Mouse (Mus musculus) liver, adult 2 months (tissue): ENCODE data around the gene Arhgap35. TPM values are rescaled to one million over a fixed set of nuclear protein-coding genes. Genes with fewer than 3 reads are reported as not detected.

Experiments
- DNase-seq: peaks from one replicate; pipeline ENCODE4 v3.0.0-alpha.2; 2011; ENCODE audit warnings: low read depth, low spot score; ENCODE audit errors: extremely low read depth
- H3K27ac ChIP-seq: fragments of 200-500 bp; replicated peaks from 2 replicates; pipeline ENCODE4 v1.5.1; 2012; ENCODE audit warnings: low read depth, mild to moderate bottlenecking, control low read depth, inconsistent platforms, low read length; ENCODE audit not compliant: insufficient read depth
- H3K27me3 ChIP-seq: fragments of 200-500 bp; 2 replicates; pipeline ENCODE4 v1.6.1; 2012; ENCODE audit warnings: mild to moderate bottlenecking, moderate library complexity, low read length, inconsistent platforms; ENCODE audit not compliant: control insufficient read depth, insufficient read depth
- H3K36me3 ChIP-seq: fragments of 200-500 bp; 2 replicates; pipeline ENCODE4 v1.6.1; 2012; ENCODE audit warnings: low read length, inconsistent platforms; ENCODE audit not compliant: control insufficient read depth, insufficient read depth
- H3K4me1 ChIP-seq: fragments of 200-500 bp; 2 replicates; pipeline ENCODE4 v1.6.1; 2011; ENCODE audit warnings: low read length; ENCODE audit not compliant: control insufficient read depth, insufficient read depth
- H3K4me3 ChIP-seq: fragments of 200-500 bp; 2 replicates; pipeline ENCODE4 v1.5.1; 2011; ENCODE audit warnings: low read depth, mild to moderate bottlenecking, control low read depth, low read length, moderate library complexity; ENCODE audit not compliant: insufficient read depth
- H3K79me2 ChIP-seq: fragments of 200-500 bp; 2 replicates; pipeline ENCODE4 v1.6.1; 2012; ENCODE audit warnings: inconsistent platforms, mild to moderate bottlenecking, low read length, moderate library complexity; ENCODE audit not compliant: control insufficient read depth, insufficient read depth
- H3K9ac ChIP-seq: fragments of 200-500 bp; 2 replicates; pipeline ENCODE4 v1.6.1; 2012; ENCODE audit warnings: low read depth, mild to moderate bottlenecking, control low read depth, inconsistent platforms, low read length
- CTCF ChIP-seq: fragments of 200-500 bp; IDR thresholded peaks from 2 replicates; pipeline ENCODE4 v1.5.1; 2011; ENCODE audit warnings: low read depth, low read length, control low read depth
- POLR2A ChIP-seq: fragments of 200-500 bp; IDR thresholded peaks from 2 replicates; pipeline ENCODE4 v1.6.1; 2011; ENCODE audit warnings: low read length, control low read depth; ENCODE audit not compliant: insufficient read depth; ENCODE audit errors: extremely low read depth
- WGBS: fragments of 180-500 bp; shearing (Covaris S2); methylation state at CpG from one replicate; pipeline ENCODE4 v1.1.7; 2018; 5-methylcytosine and 5-hydroxymethylcytosine counted together
- polyA plus RNA-seq: library from polyadenylated mRNA; depleted of rRNA; stranded (reverse); fragments of >200 nt; gene quantifications from 2 replicates; pipeline ENCODE4 v1.2.3, GENCODE M21; 2012
- total RNA-seq: library from RNA; depleted of rRNA; stranded (reverse); fragments of >200 nt; gene quantifications from 2 replicates; pipeline ENCODE4 v1.2.3, GENCODE M21; 2014

Gene Arhgap35
- total and polyA plus RNA-seq, 2 experiments: 22.2 to 30.4 TPM

DNA sequence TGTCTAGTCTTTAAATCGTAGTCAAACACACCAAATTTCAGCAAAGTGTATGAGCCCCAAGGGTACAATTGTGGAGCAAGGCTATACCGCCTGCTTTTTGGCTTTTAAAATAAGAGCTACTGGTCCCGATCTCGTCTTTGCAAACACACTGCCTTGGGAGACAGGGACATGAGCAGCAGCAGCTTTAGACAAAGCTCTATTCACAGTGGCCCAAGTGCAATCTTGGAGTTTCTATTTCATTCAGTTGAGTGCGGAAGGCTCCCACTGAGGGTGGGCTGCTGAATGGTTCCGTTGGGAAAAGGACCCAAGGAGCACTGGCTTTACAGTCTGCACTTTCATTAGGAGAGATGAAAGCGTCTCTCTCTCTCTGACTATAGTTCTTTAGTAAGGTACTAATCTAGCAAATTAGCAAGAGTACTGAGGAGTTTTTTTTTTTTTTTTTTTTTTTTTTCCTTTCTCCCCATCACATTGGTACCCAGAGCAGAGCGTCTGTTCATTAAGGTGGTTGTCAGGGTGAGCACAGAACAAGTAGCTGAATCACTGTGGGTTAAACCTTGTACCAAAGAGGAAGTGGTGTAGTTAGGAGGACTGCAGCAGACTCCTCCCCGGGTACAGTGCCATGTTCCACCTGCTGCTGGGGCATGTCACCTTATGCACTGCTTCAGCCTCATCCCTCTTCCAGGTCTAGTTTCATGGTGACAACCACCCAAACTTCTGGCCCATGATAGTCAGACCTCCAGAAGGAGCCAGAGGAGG is 56.8 kb downstream of the Arhgap35 start:
- H3K4me3 ChIP-seq: no peak overlapping the region
- H3K4me1 ChIP-seq: no peaks in the 10 kb centered on the region
- 94% methylated on average over 9 of the region's 9 CpGs for WGBS
- TF ChIP-seq CTCF (no peak), POLR2A (no peak)
- no peak for DNase-seq
- peaks cover 39% of the 10 kb centered on the region; the same call in 1 of the 2 replicates for H3K79me2 ChIP-seq
- no peaks in the 10 kb centered on the region for H3K27me3 ChIP-seq
- H3K27ac ChIP-seq: no peak overlapping the region
- H3K36me3 ChIP-seq: peaks cover 16% of the 10 kb centered on the region
- no peak overlapping the region for H3K9ac ChIP-seq

DNA sequence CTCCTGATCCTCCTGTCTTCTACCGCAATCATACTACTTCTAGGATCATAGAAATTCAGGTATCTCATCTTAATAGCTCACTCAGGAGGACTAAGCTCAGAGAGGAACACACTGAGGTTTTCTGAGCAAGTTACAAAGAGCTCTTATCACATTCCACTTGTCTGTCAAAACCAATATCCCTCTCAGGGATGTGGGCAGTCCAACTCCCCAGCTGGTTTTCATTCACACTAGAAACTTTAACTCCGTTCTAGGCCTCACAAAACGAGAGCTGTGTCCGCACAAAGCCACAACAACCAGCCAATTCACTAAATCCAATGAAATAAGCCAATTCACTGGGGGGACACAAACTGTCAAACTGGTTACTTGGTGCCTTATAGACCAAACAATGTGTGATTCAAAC is 57.5 kb downstream of the Arhgap35 start:
- no peaks in the 10 kb centered on the region for H3K27me3 ChIP-seq
- H3K4me3 ChIP-seq: no peak overlapping the region
- H3K27ac ChIP-seq: no peak overlapping the region
- no peak for TF ChIP-seq CTCF
- no peak for TF ChIP-seq POLR2A
- WGBS: 96% methylated on average over 4 of the region's 4 CpGs
- H3K4me1 ChIP-seq: no peaks in the 10 kb centered on the region
- peaks cover 8% of the 10 kb centered on the region for H3K36me3 ChIP-seq
- no peak overlapping the region for H3K9ac ChIP-seq
- peaks cover 42% of the 10 kb centered on the region; the same call in 1 of the 2 replicates for H3K79me2 ChIP-seq
- DNase-seq: no peak

DNA sequence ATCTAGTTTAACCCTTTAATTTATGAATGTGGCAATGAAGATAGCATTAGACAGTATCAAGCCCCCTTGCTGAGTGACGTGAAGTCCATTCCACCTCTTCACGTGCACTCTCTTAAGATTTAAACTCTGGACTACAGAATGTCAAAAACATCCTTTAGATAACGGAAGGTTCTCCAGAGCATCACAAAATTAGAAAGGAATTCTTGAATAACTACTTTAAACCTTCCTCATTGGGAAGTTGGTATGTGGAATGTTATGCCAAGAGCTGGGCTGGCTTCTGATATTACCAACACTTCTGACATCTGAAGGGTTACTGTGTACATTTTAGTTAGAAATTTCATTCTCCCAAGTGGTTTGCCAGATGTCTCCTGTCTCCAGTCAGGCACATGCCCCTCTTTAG is 60.6 kb downstream of the Arhgap35 start:
- no peaks in the 10 kb centered on the region; the same call in 1 of the 2 replicates for H3K4me1 ChIP-seq
- H3K4me3 ChIP-seq: no peak overlapping the region
- H3K36me3 ChIP-seq: peaks cover 4% of the 10 kb centered on the region
- H3K9ac ChIP-seq: no peak overlapping the region
- peaks cover 38% of the 10 kb centered on the region; the same call in 1 of the 2 replicates for H3K79me2 ChIP-seq
- H3K27me3 ChIP-seq: no peaks in the 10 kb centered on the region
- DNase-seq: no peak
- H3K27ac ChIP-seq: no peak overlapping the region
- TF ChIP-seq CTCF (no peak), POLR2A (no peak)
- 92% methylated on average over 3 of the region's 3 CpGs for WGBS

DNA sequence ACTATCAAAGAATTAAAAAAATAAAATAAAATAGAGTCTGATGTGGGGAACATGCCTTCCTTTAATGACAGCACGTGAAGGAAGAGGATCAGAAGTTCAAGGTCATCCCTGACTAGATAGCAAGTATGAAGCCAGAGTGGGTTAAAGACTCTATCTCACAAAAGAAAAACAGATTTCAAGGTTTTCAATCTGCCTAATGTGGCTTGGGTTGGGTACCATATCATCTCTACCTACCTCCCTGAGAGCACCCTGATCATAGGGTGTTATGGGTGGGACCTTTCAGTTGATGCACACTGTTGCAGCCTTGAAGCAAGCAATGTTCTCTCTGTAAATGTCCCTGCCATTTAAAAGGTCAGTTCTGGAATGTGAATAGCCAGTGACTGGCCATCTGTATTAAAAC is 63.2 kb downstream of the Arhgap35 start:
- WGBS: 27% methylated on average over 1 of the region's 1 CpGs
- Histone ChIP-seq H3K4me3 (no peak overlapping the region), H3K79me2 (peaks cover 26% of the 10 kb centered on the region; the same call in 1 of the 2 replicates), H3K9ac (no peak overlapping the region), H3K36me3 (peaks cover 13% of the 10 kb centered on the region), H3K27ac (no peak overlapping the region), H3K4me1 (no peaks in the 10 kb centered on the region; the same call in 1 of the 2 replicates), H3K27me3 (no peaks in the 10 kb centered on the region)
- TF ChIP-seq POLR2A (no peak), CTCF (no peak)
- DNase-seq: no peak

DNA sequence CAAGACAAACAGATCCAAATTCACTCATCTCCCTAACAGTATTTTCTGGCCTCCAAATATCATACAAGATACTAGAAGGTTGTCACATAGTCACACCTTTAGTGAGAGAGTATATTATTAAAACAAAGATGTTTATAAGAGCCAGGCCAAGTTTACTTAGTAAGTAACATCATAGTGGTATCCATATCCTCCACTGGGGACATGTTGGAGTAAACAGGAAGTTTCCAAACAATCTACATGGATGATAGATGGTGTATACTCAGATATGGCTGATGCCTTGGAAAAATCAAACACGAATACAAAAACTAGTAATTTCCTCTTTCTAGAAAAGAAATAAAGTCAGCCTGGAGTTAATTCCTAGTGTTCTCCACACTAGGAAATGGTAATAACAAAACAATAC is 65.5 kb downstream of the Arhgap35 start:
- no peak for DNase-seq
- Histone ChIP-seq H3K36me3 (peaks cover 17% of the 10 kb centered on the region), H3K4me3 (no peak overlapping the region), H3K9ac (no peak overlapping the region), H3K27me3 (no peaks in the 10 kb centered on the region), H3K79me2 (peaks cover 12% of the 10 kb centered on the region; the same call in 1 of the 2 replicates), H3K4me1 (no peaks in the 10 kb centered on the region; the same call in 1 of the 2 replicates), H3K27ac (no peak overlapping the region)
- whole genome bisulfite sequencing: 74% methylated on average over 1 of the region's 1 CpGs
- TF ChIP-seq POLR2A (no peak), CTCF (no peak)

DNA sequence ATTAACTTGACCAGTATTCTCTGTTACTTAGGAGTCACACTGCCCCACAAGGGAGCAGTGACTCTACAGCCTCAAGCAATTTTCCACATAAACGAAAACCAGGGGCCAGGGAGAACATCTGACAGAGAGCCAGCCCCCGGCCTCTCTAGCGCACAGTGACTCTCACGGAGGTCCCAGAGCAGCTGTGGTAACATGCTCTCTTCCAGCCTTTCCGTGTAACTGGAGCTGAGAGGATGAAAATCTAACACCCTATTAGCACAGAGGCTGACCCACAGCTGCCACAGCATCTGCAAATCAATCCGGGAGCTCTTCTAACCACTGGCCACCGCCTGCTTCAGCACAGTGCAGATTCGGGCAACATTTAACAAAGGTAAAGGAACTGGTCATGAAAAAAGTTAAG is 70.0 kb downstream of the Arhgap35 start:
- no peak overlapping the region for H3K27ac ChIP-seq
- no peak for DNase-seq

More for the DNA sequence above, 70.0 kb downstream of the Arhgap35 start:
- TF ChIP-seq CTCF (no peak), POLR2A (no peak)
- Histone ChIP-seq H3K4me3 (no peak overlapping the region), H3K79me2 (no peaks in the 10 kb centered on the region), H3K9ac (no peak overlapping the region), H3K27me3 (no peaks in the 10 kb centered on the region), H3K4me1 (no peaks in the 10 kb centered on the region; the same call in 1 of the 2 replicates), H3K36me3 (peaks cover 38% of the 10 kb centered on the region)
- WGBS: 92% methylated on average over 8 of the region's 8 CpGs
